Mouse (Mus musculus): ENCODE measurements at regions not wholly inside any gene's neighbourhood (a gene's known extent, or its start where the extent isn't known, plus 50 kb on each side); places are given as distances from the start of the nearest gene placed in this dataset.

DNA sequence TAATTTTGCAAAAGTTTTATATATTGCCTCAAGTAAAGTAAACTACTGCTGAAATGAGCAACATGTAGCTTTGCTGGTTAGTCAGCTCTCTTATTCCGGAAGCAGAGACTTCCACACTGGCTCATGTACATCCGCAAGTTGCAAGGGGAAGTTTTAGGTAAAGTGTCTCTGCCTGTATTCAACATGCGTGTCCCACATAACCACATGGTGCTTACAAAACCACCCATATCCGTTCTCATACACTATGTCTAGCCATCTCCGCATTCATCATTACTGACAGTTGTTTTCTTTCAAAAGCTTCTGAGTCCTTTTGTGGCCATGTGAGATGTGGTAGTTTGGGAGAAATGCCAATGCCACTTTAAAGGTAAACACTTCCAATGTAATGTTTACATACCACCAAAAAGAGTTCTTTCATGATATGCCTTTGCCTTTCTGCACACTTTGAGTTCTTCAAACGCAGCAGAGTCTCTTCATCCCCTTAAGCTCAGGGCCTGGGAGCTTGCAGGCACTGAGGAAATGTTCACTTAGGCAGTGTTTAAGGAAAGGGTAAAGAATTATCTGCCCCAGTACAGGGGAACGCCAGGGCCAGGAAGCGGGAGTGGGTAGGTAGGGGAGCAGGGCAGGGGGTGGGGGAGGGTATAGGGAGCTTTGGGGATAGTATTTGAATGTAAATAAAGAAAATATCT, 81.5 kb upstream of the Rgs1 start:
- Histone ChIP-seq H3K36me3 (replicated peaks) (no peaks in the 10 kb centered on the region), H3K4me3 (ENCODE audit: low read depth, low read length) (no peak overlapping the region), H3K27me3 (ENCODE audit: insufficient read depth, low read length) (no peaks in the 10 kb centered on the region), H3K4me1 (ENCODE audit: insufficient read depth, low read depth, low read length) (no peaks in the 10 kb centered on the region), H3K9me3 (replicated peaks) (no peaks in the 10 kb centered on the region)
- TF ChIP-seq TAL1 (conservative IDR thresholded peaks at IDR 0.05; ENCODE audit: low read depth, low read length) (no peak), CTCF (IDR thresholded peaks at IDR 0.05; ENCODE audit: low read depth, low read length) (no peak)
- ATAC-seq (ENCODE audit: extremely low read depth, insufficient number of reproducible peaks, low FRiP score, poor library complexity, severe bottlenecking) (peak; percentile 30; the same call in 1 of the 2 replicates), DNase-seq (ENCODE audit: low spot score) (no peak)

DNA sequence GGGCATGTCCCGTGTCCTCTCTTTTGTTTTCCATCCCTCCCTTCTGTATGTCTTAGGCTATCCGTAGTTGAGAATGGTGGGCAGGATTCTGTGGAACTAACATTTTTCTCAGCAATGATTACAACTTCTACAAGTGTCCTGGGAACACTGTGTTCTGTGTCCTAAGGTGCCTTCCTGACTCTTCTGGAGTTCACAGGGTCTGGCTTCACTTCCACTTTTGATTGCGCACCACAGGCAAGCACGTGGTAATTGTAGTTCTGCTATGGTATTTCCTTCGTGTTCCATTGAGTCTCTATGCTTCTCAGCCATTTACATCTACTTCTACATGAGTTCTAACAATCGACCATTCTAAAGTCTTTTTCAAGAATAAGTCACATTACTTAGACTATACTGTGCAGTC, 70.4 kb upstream of the Rgs1 start:
- H3K9me3 ChIP-seq (replicated peaks), result no peaks in the 10 kb centered on the region
- peaks cover 28% of the 10 kb centered on the region for H3K4me1 ChIP-seq (ENCODE audit: insufficient read depth, low read depth, low read length)
- H3K36me3 ChIP-seq (replicated peaks), result no peaks in the 10 kb centered on the region
- DNase-seq (ENCODE audit: low spot score) (no peak), ATAC-seq (ENCODE audit: extremely low read depth, insufficient number of reproducible peaks, low FRiP score, poor library complexity, severe bottlenecking) (no peak)
- H3K27me3 ChIP-seq (ENCODE audit: insufficient read depth, low read length), result no peaks in the 10 kb centered on the region
- no peak overlapping the region for H3K4me3 ChIP-seq (ENCODE audit: low read depth, low read length)
- TF ChIP-seq POLR2AphosphoS5 (IDR thresholded peaks at IDR 0.05; ENCODE audit: insufficient replicate concordance, low read depth, low read length), result no peak
- TF ChIP-seq GATA1 (IDR thresholded peaks at IDR 0.05; ENCODE audit: borderline replicate concordance, low read length), result no peak
- TF ChIP-seq TAL1 (conservative IDR thresholded peaks at IDR 0.05; ENCODE audit: low read depth, low read length), result no peak
- no peak for TF ChIP-seq GATA2 (IDR thresholded peaks at IDR 0.05; ENCODE audit: borderline replicate concordance, low read depth, low read length)
- no peak for TF ChIP-seq CTCF (IDR thresholded peaks at IDR 0.05; ENCODE audit: low read depth, low read length)

DNA sequence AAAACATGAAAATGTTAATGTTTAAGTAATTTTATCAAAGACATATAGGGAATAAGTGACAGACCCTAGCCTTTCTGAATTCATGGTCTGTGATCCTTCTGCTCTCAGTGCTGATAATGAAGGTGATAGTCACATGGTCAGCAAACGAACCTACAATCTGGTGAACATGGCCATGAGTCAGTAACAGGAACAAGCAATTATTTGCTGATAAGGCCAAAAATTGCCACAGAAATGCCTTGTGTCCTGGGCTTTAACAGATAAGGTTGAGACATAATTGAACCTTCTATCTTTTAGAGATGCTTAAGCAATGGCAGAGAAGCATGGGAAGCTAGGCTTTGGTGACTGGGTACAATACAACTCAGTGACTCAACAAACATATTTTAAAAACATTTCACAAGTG, 69.2 kb upstream of the Rgs1 start:
- Histone ChIP-seq H3K4me3 (ENCODE audit: low read depth, low read length) (no peak overlapping the region), H3K36me3 (replicated peaks) (no peaks in the 10 kb centered on the region), H3K4me1 (ENCODE audit: insufficient read depth, low read depth, low read length) (peaks cover 36% of the 10 kb centered on the region), H3K9me3 (replicated peaks) (no peaks in the 10 kb centered on the region), H3K27me3 (ENCODE audit: insufficient read depth, low read length) (no peaks in the 10 kb centered on the region)
- peak; percentile 96 for ATAC-seq (ENCODE audit: extremely low read depth, insufficient number of reproducible peaks, low FRiP score, poor library complexity, severe bottlenecking)
- DNase-seq (ENCODE audit: low spot score), result peak; percentile 25
- TF ChIP-seq GATA2 (IDR thresholded peaks at IDR 0.05; ENCODE audit: borderline replicate concordance, low read depth, low read length) (no peak), TAL1 (conservative IDR thresholded peaks at IDR 0.05; ENCODE audit: low read depth, low read length) (peak; percentile 93)

DNA sequence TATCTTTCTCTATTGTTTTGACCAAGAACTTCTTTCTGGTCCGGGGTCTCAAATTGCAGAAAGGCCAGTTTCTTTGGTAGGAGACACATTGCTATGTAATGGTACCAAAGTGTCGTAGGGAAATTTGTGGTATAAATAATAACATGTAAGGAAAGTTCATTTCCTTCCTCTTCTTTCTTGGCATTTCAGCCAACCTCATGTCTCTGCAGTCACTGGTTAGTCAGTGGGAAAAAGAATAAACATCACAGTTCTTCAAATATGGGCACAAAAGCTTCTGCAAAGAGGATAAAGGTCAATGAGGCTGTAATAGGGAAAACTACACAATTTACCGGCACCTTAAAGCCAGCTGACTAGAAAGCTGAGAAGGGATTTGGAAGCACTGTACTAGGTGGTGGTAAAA, 68.5 kb upstream of the Rgs1 start:
- no peak overlapping the region for H3K4me3 ChIP-seq (ENCODE audit: low read depth, low read length)
- TF ChIP-seq TAL1 (conservative IDR thresholded peaks at IDR 0.05; ENCODE audit: low read depth, low read length), result no peak
- TF ChIP-seq GATA2 (IDR thresholded peaks at IDR 0.05; ENCODE audit: borderline replicate concordance, low read depth, low read length), result no peak
- TF ChIP-seq POLR2AphosphoS5 (IDR thresholded peaks at IDR 0.05; ENCODE audit: insufficient replicate concordance, low read depth, low read length), result no peak
- no peak for TF ChIP-seq GATA1 (IDR thresholded peaks at IDR 0.05; ENCODE audit: borderline replicate concordance, low read length)
- TF ChIP-seq CTCF (IDR thresholded peaks at IDR 0.05; ENCODE audit: low read depth, low read length), result no peak
- ATAC-seq (ENCODE audit: extremely low read depth, insufficient number of reproducible peaks, low FRiP score, poor library complexity, severe bottlenecking), result no peak
- no peaks in the 10 kb centered on the region for H3K36me3 ChIP-seq (replicated peaks)
- no peaks in the 10 kb centered on the region for H3K9me3 ChIP-seq (replicated peaks)
- H3K4me1 ChIP-seq (ENCODE audit: insufficient read depth, low read depth, low read length), result peaks cover 37% of the 10 kb centered on the region
- H3K27me3 ChIP-seq (ENCODE audit: insufficient read depth, low read length), result no peaks in the 10 kb centered on the region
- no peak for DNase-seq (ENCODE audit: low spot score)

DNA sequence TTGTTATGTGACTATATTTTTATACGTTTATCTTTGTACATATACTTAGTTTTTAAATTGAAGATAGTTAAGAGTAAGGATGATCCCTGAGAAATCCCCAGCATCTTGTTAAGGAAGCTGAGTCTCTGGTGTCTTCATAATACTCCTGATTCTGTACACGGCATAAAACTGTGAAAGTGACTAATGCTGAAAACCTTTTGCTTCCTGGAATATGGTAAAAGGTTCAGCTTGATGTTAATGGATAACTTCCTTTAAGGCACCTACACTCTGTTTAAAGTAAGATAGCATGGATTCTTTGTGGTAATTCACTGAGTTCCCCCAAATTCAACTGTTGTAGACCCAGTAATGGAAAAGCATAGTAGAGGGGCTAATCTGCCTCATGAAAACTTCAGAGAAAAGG, 67.2 kb upstream of the Rgs1 start:
- ATAC-seq (ENCODE audit: extremely low read depth, insufficient number of reproducible peaks, low FRiP score, poor library complexity, severe bottlenecking) (no peak), DNase-seq (ENCODE audit: low spot score) (no peak)
- H3K27me3 ChIP-seq (ENCODE audit: insufficient read depth, low read length), result no peaks in the 10 kb centered on the region
- no peak overlapping the region for H3K4me3 ChIP-seq (ENCODE audit: low read depth, low read length)
- H3K9me3 ChIP-seq (replicated peaks), result no peaks in the 10 kb centered on the region
- TF ChIP-seq TAL1 (conservative IDR thresholded peaks at IDR 0.05; ENCODE audit: low read depth, low read length) (no peak), CTCF (IDR thresholded peaks at IDR 0.05; ENCODE audit: low read depth, low read length) (no peak), GATA2 (IDR thresholded peaks at IDR 0.05; ENCODE audit: borderline replicate concordance, low read depth, low read length) (no peak), POLR2AphosphoS5 (IDR thresholded peaks at IDR 0.05; ENCODE audit: insufficient replicate concordance, low read depth, low read length) (no peak), GATA1 (IDR thresholded peaks at IDR 0.05; ENCODE audit: borderline replicate concordance, low read length) (no peak)
- H3K4me1 ChIP-seq (ENCODE audit: insufficient read depth, low read depth, low read length), result peaks cover 44% of the 10 kb centered on the region
- no peaks in the 10 kb centered on the region for H3K36me3 ChIP-seq (replicated peaks)

DNA sequence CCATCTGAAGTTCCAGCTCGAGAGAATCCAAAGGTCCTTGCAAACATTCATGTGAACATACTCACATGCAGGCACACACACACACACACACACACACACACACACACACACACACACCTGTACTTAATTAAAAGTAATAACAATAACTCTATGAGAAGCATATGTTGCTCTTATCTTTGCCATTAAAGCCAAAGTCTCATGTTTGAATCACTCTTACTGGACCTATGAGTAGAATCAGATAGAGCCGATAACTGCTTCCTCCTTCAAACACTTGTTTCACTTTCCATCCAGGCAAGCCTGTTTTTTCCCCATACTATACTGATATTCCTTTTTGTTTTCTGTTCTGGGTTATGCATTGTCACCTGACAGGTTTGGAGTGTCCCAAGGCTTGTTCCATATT, 65.3 kb upstream of the Rgs1 start:
- ATAC-seq (ENCODE audit: extremely low read depth, insufficient number of reproducible peaks, low FRiP score, poor library complexity, severe bottlenecking) (no peak), DNase-seq (ENCODE audit: low spot score) (no peak)
- H3K36me3 ChIP-seq (replicated peaks), result no peaks in the 10 kb centered on the region
- no peaks in the 10 kb centered on the region for H3K9me3 ChIP-seq (replicated peaks)
- peaks cover 54% of the 10 kb centered on the region for H3K4me1 ChIP-seq (ENCODE audit: insufficient read depth, low read depth, low read length)
- H3K4me3 ChIP-seq (ENCODE audit: low read depth, low read length), result no peak overlapping the region
- TF ChIP-seq POLR2AphosphoS5 (IDR thresholded peaks at IDR 0.05; ENCODE audit: insufficient replicate concordance, low read depth, low read length) (no peak), CTCF (IDR thresholded peaks at IDR 0.05; ENCODE audit: low read depth, low read length) (no peak), GATA2 (IDR thresholded peaks at IDR 0.05; ENCODE audit: borderline replicate concordance, low read depth, low read length) (no peak), TAL1 (conservative IDR thresholded peaks at IDR 0.05; ENCODE audit: low read depth, low read length) (no peak), GATA1 (IDR thresholded peaks at IDR 0.05; ENCODE audit: borderline replicate concordance, low read length) (no peak)
- H3K27me3 ChIP-seq (ENCODE audit: insufficient read depth, low read length), result no peaks in the 10 kb centered on the region

DNA sequence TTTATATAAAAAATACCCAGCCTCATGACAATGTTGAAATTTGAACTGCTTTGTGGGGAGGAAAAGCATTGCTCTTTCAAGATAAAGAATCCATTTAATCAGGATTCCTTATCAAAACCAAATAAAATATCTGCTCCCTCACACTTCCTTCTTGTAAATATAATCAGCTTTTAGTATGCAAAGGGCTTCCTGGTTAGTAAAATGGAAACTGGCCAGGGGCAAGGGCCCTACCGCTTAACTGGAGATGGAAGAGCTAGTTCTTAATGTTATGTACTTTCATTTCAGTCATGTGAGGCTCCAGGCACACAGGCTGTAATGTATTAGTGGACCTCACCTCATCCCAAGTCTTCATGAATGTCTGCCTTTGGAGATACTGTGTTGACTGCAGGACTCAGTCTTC, 64.3 kb upstream of the Rgs1 start:
- Histone ChIP-seq H3K36me3 (replicated peaks) (no peaks in the 10 kb centered on the region), H3K4me3 (ENCODE audit: low read depth, low read length) (no peak overlapping the region), H3K9me3 (replicated peaks) (no peaks in the 10 kb centered on the region), H3K4me1 (ENCODE audit: insufficient read depth, low read depth, low read length) (peaks cover 51% of the 10 kb centered on the region), H3K27me3 (ENCODE audit: insufficient read depth, low read length) (no peaks in the 10 kb centered on the region)
- TF ChIP-seq POLR2AphosphoS5 (IDR thresholded peaks at IDR 0.05; ENCODE audit: insufficient replicate concordance, low read depth, low read length), result no peak
- TF ChIP-seq CTCF (IDR thresholded peaks at IDR 0.05; ENCODE audit: low read depth, low read length), result no peak
- no peak for TF ChIP-seq TAL1 (conservative IDR thresholded peaks at IDR 0.05; ENCODE audit: low read depth, low read length)
- no peak for TF ChIP-seq GATA1 (IDR thresholded peaks at IDR 0.05; ENCODE audit: borderline replicate concordance, low read length)
- no peak for TF ChIP-seq GATA2 (IDR thresholded peaks at IDR 0.05; ENCODE audit: borderline replicate concordance, low read depth, low read length)
- ATAC-seq (ENCODE audit: extremely low read depth, insufficient number of reproducible peaks, low FRiP score, poor library complexity, severe bottlenecking) (peak; percentile 18), DNase-seq (ENCODE audit: low spot score) (no peak)
